Mouse (Mus musculus): ENCODE results near the gene Gramd4. TPM values are rescaled to one million over a fixed set of nuclear protein-coding genes. Genes with fewer than 3 reads are reported as not detected.

Gene Gramd4
- polyA plus RNA-seq, 1 experiment from 2014 or later = 41.7 TPM

- peak overlapping the region; percentile 31; the same call in 1 of the 2 replicates for H3K9ac ChIP-seq
- H3K4me2 ChIP-seq = peak overlapping the region; percentile 67
- ATAC-seq (replicated peaks) = peak; percentile 5; the same call in 1 of the 2 replicates
- H3K36me3 ChIP-seq (replicated peaks) = no peaks in the 10 kb centered on the region
- no peaks in the 10 kb centered on the region for H3K9me3 ChIP-seq
- peaks cover 36% of the 10 kb centered on the region for H3K27me3 ChIP-seq (replicated peaks)
- WGBS = 2% methylated on average over 38 of the region's 38 CpGs
- H3K4me3 ChIP-seq = peak overlapping the region; percentile 42
- peaks cover 25% of the 10 kb centered on the region for H3K4me1 ChIP-seq
- H3K27ac ChIP-seq = peak overlapping the region; percentile 53; the same call in 1 of the 2 replicates
Measured at GRCm38 (mm10) chr15:86032811-86033190, 24.7 kb upstream of the Gramd4 start.

GRCm38 (mm10) chr15:86033191-86033841 is 24.2 kb upstream of the Gramd4 start, which contains the start of gene Celsr1:
Celsr1 (minus strand) TSS chr15:86033777.
- ATAC-seq (replicated peaks) = peak; percentile 43
- no peaks in the 10 kb centered on the region for H3K9me3 ChIP-seq

GRCm38 (mm10) chr15:86034021-86034523 is 23.4 kb upstream of the Gramd4 start:
- no peaks in the 10 kb centered on the region for H3K9me3 ChIP-seq
- no peaks in the 10 kb centered on the region for H3K36me3 ChIP-seq (replicated peaks)
- peak overlapping the region; percentile 53 for H3K27ac ChIP-seq
- peak; percentile 57 for ATAC-seq (replicated peaks)
- H3K27me3 ChIP-seq (replicated peaks) = peaks cover 36% of the 10 kb centered on the region
- H3K4me1 ChIP-seq = peaks cover 27% of the 10 kb centered on the region
- H3K9ac ChIP-seq = peak overlapping the region; percentile 31; the same call in 1 of the 2 replicates
- peak overlapping the region; percentile 42 for H3K4me3 ChIP-seq
- peak overlapping the region; percentile 67 for H3K4me2 ChIP-seq
- WGBS = under 1% methylated on average over 42 of the region's 44 CpGs

More at GRCm38 (mm10) chr15:86033191-86033841, 24.2 kb upstream of the Gramd4 start, which contains the start of gene Celsr1:
- Histone ChIP-seq H3K36me3 (replicated peaks) (no peaks in the 10 kb centered on the region), H3K9ac (peak within 1 kb of the TSS; percentile 31), H3K27ac (peak within 1 kb of the TSS; percentile 53), H3K4me2 (peak within 1 kb of the TSS; percentile 67), H3K4me3 (peak within 1 kb of the TSS; percentile 42), H3K27me3 (replicated peaks) (peaks cover 36% of the 10 kb centered on the region), H3K4me1 (peaks cover 25% of the 10 kb centered on the region)
- WGBS = under 1% methylated on average over 71 of the region's 80 CpGs

GRCm38 (mm10) chr15:86034781-86035360 is 22.6 kb upstream of the Gramd4 start:
- H3K4me2 ChIP-seq = peak overlapping the region; percentile 67
- H3K36me3 ChIP-seq (replicated peaks) = no peaks in the 10 kb centered on the region
- no peak overlapping the region for H3K4me3 ChIP-seq
- no peak overlapping the region; the same call in 1 of the 2 replicates for H3K27ac ChIP-seq
- ATAC-seq (replicated peaks) = no peak
- WGBS = 7% methylated on average over 12 of the region's 12 CpGs
- peaks cover 28% of the 10 kb centered on the region for H3K4me1 ChIP-seq
- H3K9me3 ChIP-seq = no peaks in the 10 kb centered on the region
- H3K27me3 ChIP-seq (replicated peaks) = peaks cover 44% of the 10 kb centered on the region
- H3K9ac ChIP-seq = no peak overlapping the region

- H3K36me3 ChIP-seq (replicated peaks) = no peaks in the 10 kb centered on the region
- no peaks in the 10 kb centered on the region for H3K9me3 ChIP-seq
Measured at GRCm38 (mm10) chr15:86035913-86036312, 21.6 kb upstream of the Gramd4 start.

GRCm38 (mm10) chr15:86038802-86039201 is 18.7 kb upstream of the Gramd4 start:
- H3K4me1 ChIP-seq = peaks cover 15% of the 10 kb centered on the region
- H3K36me3 ChIP-seq (replicated peaks) = no peaks in the 10 kb centered on the region
- H3K4me3 ChIP-seq = no peak overlapping the region
- no peak overlapping the region for H3K27ac ChIP-seq
- ATAC-seq (replicated peaks) = peak; percentile 81
- 0% methylated on average over 2 of the region's 2 CpGs for WGBS
- no peaks in the 10 kb centered on the region for H3K9me3 ChIP-seq
- H3K9ac ChIP-seq = no peak overlapping the region
- H3K4me2 ChIP-seq = no peak overlapping the region
- H3K27me3 ChIP-seq (replicated peaks) = peaks cover 23% of the 10 kb centered on the region

More at GRCm38 (mm10) chr15:86035913-86036312, 21.6 kb upstream of the Gramd4 start:
- Histone ChIP-seq H3K27me3 (replicated peaks) (peaks cover 44% of the 10 kb centered on the region), H3K4me2 (no peak overlapping the region), H3K4me3 (no peak overlapping the region), H3K9ac (no peak overlapping the region), H3K4me1 (peaks cover 28% of the 10 kb centered on the region), H3K27ac (no peak overlapping the region)
- ATAC-seq (replicated peaks) = no peak
- 70% methylated on average over 3 of the region's 3 CpGs for WGBS

- no peak overlapping the region for H3K9ac ChIP-seq
- ATAC-seq (replicated peaks) = no peak
- 78% methylated on average over 5 of the region's 5 CpGs for WGBS
Measured at GRCm38 (mm10) chr15:86041421-86041820, 16.1 kb upstream of the Gramd4 start.

GRCm38 (mm10) chr15:86042364-86042763 is 15.1 kb upstream of the Gramd4 start:
- Histone ChIP-seq H3K36me3 (replicated peaks) (no peaks in the 10 kb centered on the region), H3K27ac (no peak overlapping the region), H3K27me3 (replicated peaks) (0 out of 2 replicates have a peak, but pooled peaks cover 9% of the 10 kb centered on the region), H3K4me2 (no peak overlapping the region), H3K9me3 (no peaks in the 10 kb centered on the region), H3K9ac (no peak overlapping the region), H3K4me1 (peaks cover 3% of the 10 kb centered on the region; the same call in 1 of the 2 replicates), H3K4me3 (no peak overlapping the region)
- ATAC-seq (replicated peaks) = no peak
- 40% methylated on average over 4 of the region's 4 CpGs for WGBS

More at GRCm38 (mm10) chr15:86041421-86041820, 16.1 kb upstream of the Gramd4 start:
- H3K4me1 ChIP-seq = peaks cover 3% of the 10 kb centered on the region; the same call in 1 of the 2 replicates
- H3K4me3 ChIP-seq = no peak overlapping the region
- H3K9me3 ChIP-seq = no peaks in the 10 kb centered on the region
- H3K27ac ChIP-seq = no peak overlapping the region
- no peak overlapping the region for H3K4me2 ChIP-seq
- H3K36me3 ChIP-seq (replicated peaks) = no peaks in the 10 kb centered on the region
- 0 out of 2 replicates have a peak, but pooled peaks cover 9% of the 10 kb centered on the region for H3K27me3 ChIP-seq (replicated peaks)

GRCm38 (mm10) chr15:86049510-86049909 is 8.0 kb upstream of the Gramd4 start:
- no peaks in the 10 kb centered on the region for H3K36me3 ChIP-seq (replicated peaks)
- no peak for ATAC-seq (replicated peaks)
- WGBS = 88% methylated on average over 3 of the region's 3 CpGs
- H3K9me3 ChIP-seq = no peaks in the 10 kb centered on the region
- no peak overlapping the region for H3K4me3 ChIP-seq
- 0 out of 2 replicates have a peak, but pooled peaks cover 2% of the 10 kb centered on the region for H3K4me1 ChIP-seq
- no peaks in the 10 kb centered on the region for H3K27me3 ChIP-seq (replicated peaks)
- no peak overlapping the region for H3K27ac ChIP-seq
- H3K4me2 ChIP-seq = no peak overlapping the region
- H3K9ac ChIP-seq = no peak overlapping the region

GRCm38 (mm10) chr15:86050170-86050743 is 7.2 kb upstream of the Gramd4 start:
- Histone ChIP-seq H3K36me3 (replicated peaks) (no peaks in the 10 kb centered on the region), H3K9ac (no peak overlapping the region), H3K27ac (no peak overlapping the region), H3K4me2 (no peak overlapping the region), H3K4me3 (no peak overlapping the region), H3K9me3 (no peaks in the 10 kb centered on the region), H3K4me1 (0 out of 2 replicates have a peak, but pooled peaks cover 2% of the 10 kb centered on the region), H3K27me3 (replicated peaks) (no peaks in the 10 kb centered on the region)
- ATAC-seq (replicated peaks) = no peak
- 86% methylated on average over 4 of the region's 4 CpGs for WGBS

GRCm38 (mm10) chr15:86051152-86051551 is 6.3 kb upstream of the Gramd4 start:
- Histone ChIP-seq H3K9me3 (no peaks in the 10 kb centered on the region), H3K36me3 (replicated peaks) (no peaks in the 10 kb centered on the region), H3K27ac (no peak overlapping the region), H3K4me3 (no peak overlapping the region), H3K27me3 (replicated peaks) (no peaks in the 10 kb centered on the region), H3K4me2 (no peak overlapping the region), H3K4me1 (0 out of 2 replicates have a peak, but pooled peaks cover 2% of the 10 kb centered on the region), H3K9ac (no peak overlapping the region)
- 86% methylated on average over 10 of the region's 10 CpGs for WGBS
- no peak for ATAC-seq (replicated peaks)

- H3K4me3 ChIP-seq = no peak overlapping the region
- no peaks in the 10 kb centered on the region for H3K27me3 ChIP-seq (replicated peaks)
- WGBS = 58% methylated on average over 6 of the region's 6 CpGs
- no peaks in the 10 kb centered on the region for H3K9me3 ChIP-seq
- no peaks in the 10 kb centered on the region for H3K36me3 ChIP-seq (replicated peaks)
- H3K4me1 ChIP-seq = 0 out of 2 replicates have a peak, but pooled peaks cover 2% of the 10 kb centered on the region
- no peak overlapping the region for H3K9ac ChIP-seq
- H3K27ac ChIP-seq = no peak overlapping the region
- ATAC-seq (replicated peaks) = no peak
- H3K4me2 ChIP-seq = no peak overlapping the region
Measured at GRCm38 (mm10) chr15:86051878-86052478, 5.5 kb upstream of the Gramd4 start.

Measured in midbrain, embryonic 15.5 days (tissue).